Mouse (Mus musculus): ENCODE measurements around the gene Nkx1-1. TPM values are rescaled to one million over a fixed set of nuclear protein-coding genes. Genes with fewer than 3 reads are reported as not detected.

Gene Nkx1-1
- polyA plus RNA-seq, 1 experiment from 2014 or later: not detected

GRCm38 (mm10) chr5:33442927-33443710 lies 9.3 kb upstream of the Nkx1-1 start:
- 4% methylated on average over 55 of the region's 56 CpGs for WGBS
- Histone ChIP-seq H3K27ac (ENCODE audit: low read length) (no peak overlapping the region), H3K4me1 (ENCODE audit: control insufficient read depth, insufficient read depth, low read length) (peaks cover 4% of the 10 kb centered on the region; the same call in 1 of the 2 replicates), H3K9me3 (ENCODE audit: control insufficient read depth, low read length) (no peaks in the 10 kb centered on the region), H3K27me3 (replicated peaks; ENCODE audit: control insufficient read depth, insufficient read depth, low read length) (peaks cover 31% of the 10 kb centered on the region), H3K36me3 (ENCODE audit: control insufficient read depth, insufficient read depth, low read length) (no peaks in the 10 kb centered on the region), H3K9ac (ENCODE audit: low read depth, low read length) (no peak overlapping the region), H3K4me2 (ENCODE audit: low read depth, low read length) (peak overlapping the region; percentile 57), H3K4me3 (ENCODE audit: low read length) (peak overlapping the region; percentile 35)
- ATAC-seq: no peak

- no peaks in the 10 kb centered on the region for H3K9me3 ChIP-seq (ENCODE audit: control insufficient read depth, low read length)
- H3K27me3 ChIP-seq (replicated peaks; ENCODE audit: control insufficient read depth, insufficient read depth, low read length): peaks cover 60% of the 10 kb centered on the region
- H3K36me3 ChIP-seq (ENCODE audit: control insufficient read depth, insufficient read depth, low read length): no peaks in the 10 kb centered on the region
- no peak overlapping the region for H3K27ac ChIP-seq (ENCODE audit: low read length)
- peaks cover 14% of the 10 kb centered on the region for H3K4me1 ChIP-seq (ENCODE audit: control insufficient read depth, insufficient read depth, low read length)
- peak; percentile 83 for ATAC-seq
- H3K4me2 ChIP-seq (ENCODE audit: low read depth, low read length): no peak overlapping the region
- no peak overlapping the region for H3K4me3 ChIP-seq (ENCODE audit: low read length)
- WGBS: 3% methylated on average over 23 of the region's 23 CpGs
- no peak overlapping the region for H3K9ac ChIP-seq (ENCODE audit: low read depth, low read length)
These were observed 4.4 kb upstream of the Nkx1-1 start for GRCm38 (mm10) chr5:33438214-33438613.

GRCm38 (mm10) chr5:33435941-33436340 lies 2.2 kb upstream of the Nkx1-1 start:
- WGBS: 4% methylated on average over 4 of the region's 4 CpGs
- peaks cover 14% of the 10 kb centered on the region for H3K4me1 ChIP-seq (ENCODE audit: control insufficient read depth, insufficient read depth, low read length)
- no peak overlapping the region for H3K4me3 ChIP-seq (ENCODE audit: low read length)
- H3K9ac ChIP-seq (ENCODE audit: low read depth, low read length): no peak overlapping the region
- no peak overlapping the region for H3K4me2 ChIP-seq (ENCODE audit: low read depth, low read length)
- no peaks in the 10 kb centered on the region for H3K36me3 ChIP-seq (ENCODE audit: control insufficient read depth, insufficient read depth, low read length)
- no peak for ATAC-seq
- H3K27ac ChIP-seq (ENCODE audit: low read length): no peak overlapping the region
- H3K9me3 ChIP-seq (ENCODE audit: control insufficient read depth, low read length): no peaks in the 10 kb centered on the region
- H3K27me3 ChIP-seq (replicated peaks; ENCODE audit: control insufficient read depth, insufficient read depth, low read length): peaks cover 70% of the 10 kb centered on the region

GRCm38 (mm10) chr5:33435151-33435550 lies 1.4 kb upstream of the Nkx1-1 start:
- no peaks in the 10 kb centered on the region for H3K9me3 ChIP-seq (ENCODE audit: control insufficient read depth, low read length)
- WGBS: 3% methylated on average over 26 of the region's 26 CpGs
- H3K4me1 ChIP-seq (ENCODE audit: control insufficient read depth, insufficient read depth, low read length): peaks cover 18% of the 10 kb centered on the region
- no peak overlapping the region for H3K27ac ChIP-seq (ENCODE audit: low read length)
- no peak overlapping the region for H3K4me2 ChIP-seq (ENCODE audit: low read depth, low read length)
- H3K27me3 ChIP-seq (replicated peaks; ENCODE audit: control insufficient read depth, insufficient read depth, low read length): peaks cover 78% of the 10 kb centered on the region
- ATAC-seq: no peak
- no peak overlapping the region for H3K4me3 ChIP-seq (ENCODE audit: low read length)
- no peak overlapping the region for H3K9ac ChIP-seq (ENCODE audit: low read depth, low read length)
- H3K36me3 ChIP-seq (ENCODE audit: control insufficient read depth, insufficient read depth, low read length): no peaks in the 10 kb centered on the region

- H3K4me2 ChIP-seq (ENCODE audit: low read depth, low read length): no peak overlapping the region
- H3K27ac ChIP-seq (ENCODE audit: low read length): no peak overlapping the region
- H3K9ac ChIP-seq (ENCODE audit: low read depth, low read length): no peak overlapping the region
- peaks cover 18% of the 10 kb centered on the region for H3K4me1 ChIP-seq (ENCODE audit: control insufficient read depth, insufficient read depth, low read length)
- 1% methylated on average over 60 of the region's 60 CpGs for WGBS
- H3K4me3 ChIP-seq (ENCODE audit: low read length): peak overlapping the region; percentile 18
- H3K36me3 ChIP-seq (ENCODE audit: control insufficient read depth, insufficient read depth, low read length): no peaks in the 10 kb centered on the region
- peaks cover 87% of the 10 kb centered on the region for H3K27me3 ChIP-seq (replicated peaks; ENCODE audit: control insufficient read depth, insufficient read depth, low read length)
- ATAC-seq: no peak
- H3K9me3 ChIP-seq (ENCODE audit: control insufficient read depth, low read length): no peaks in the 10 kb centered on the region
These were observed 485 bp upstream of the Nkx1-1 start for GRCm38 (mm10) chr5:33434141-33434780.

- Histone ChIP-seq H3K27ac (ENCODE audit: low read length) (no peak overlapping the region), H3K9me3 (ENCODE audit: control insufficient read depth, low read length) (no peaks in the 10 kb centered on the region), H3K4me3 (ENCODE audit: low read length) (no peak overlapping the region), H3K9ac (ENCODE audit: low read depth, low read length) (no peak overlapping the region), H3K36me3 (ENCODE audit: control insufficient read depth, insufficient read depth, low read length) (no peaks in the 10 kb centered on the region), H3K4me1 (ENCODE audit: control insufficient read depth, insufficient read depth, low read length) (peaks cover 18% of the 10 kb centered on the region), H3K4me2 (ENCODE audit: low read depth, low read length) (no peak overlapping the region), H3K27me3 (replicated peaks; ENCODE audit: control insufficient read depth, insufficient read depth, low read length) (peaks cover 91% of the 10 kb centered on the region)
- WGBS: under 1% methylated on average over 39 of the region's 39 CpGs
- ATAC-seq: no peak
These were observed 1.5 kb downstream of the Nkx1-1 start for GRCm38 (mm10) chr5:33432057-33432935.

- H3K9me3 ChIP-seq (ENCODE audit: control insufficient read depth, low read length): no peaks in the 10 kb centered on the region
- under 1% methylated on average over 77 of the region's 77 CpGs for WGBS
- peaks cover 86% of the 10 kb centered on the region for H3K27me3 ChIP-seq (replicated peaks; ENCODE audit: control insufficient read depth, insufficient read depth, low read length)
- peaks cover 18% of the 10 kb centered on the region for H3K4me1 ChIP-seq (ENCODE audit: control insufficient read depth, insufficient read depth, low read length)
- no peak overlapping the region for H3K27ac ChIP-seq (ENCODE audit: low read length)
- no peaks in the 10 kb centered on the region for H3K36me3 ChIP-seq (ENCODE audit: control insufficient read depth, insufficient read depth, low read length)
- H3K4me2 ChIP-seq (ENCODE audit: low read depth, low read length): peak overlapping the region; percentile 37
- H3K9ac ChIP-seq (ENCODE audit: low read depth, low read length): no peak overlapping the region
- H3K4me3 ChIP-seq (ENCODE audit: low read length): peak overlapping the region; percentile 21
- ATAC-seq: no peak
These were observed 2.4 kb downstream of the Nkx1-1 start for GRCm38 (mm10) chr5:33431173-33432005.

- ATAC-seq: no peak
- Histone ChIP-seq H3K27me3 (replicated peaks; ENCODE audit: control insufficient read depth, insufficient read depth, low read length) (peaks cover 79% of the 10 kb centered on the region), H3K4me2 (ENCODE audit: low read depth, low read length) (peak overlapping the region; percentile 37), H3K27ac (ENCODE audit: low read length) (no peak overlapping the region), H3K4me1 (ENCODE audit: control insufficient read depth, insufficient read depth, low read length) (peaks cover 18% of the 10 kb centered on the region), H3K4me3 (ENCODE audit: low read length) (peak overlapping the region; percentile 21), H3K36me3 (ENCODE audit: control insufficient read depth, insufficient read depth, low read length) (no peaks in the 10 kb centered on the region), H3K9ac (ENCODE audit: low read depth, low read length) (no peak overlapping the region), H3K9me3 (ENCODE audit: control insufficient read depth, low read length) (no peaks in the 10 kb centered on the region)
- WGBS: under 1% methylated on average over 64 of the region's 64 CpGs
These were observed 3.1 kb downstream of the Nkx1-1 start for GRCm38 (mm10) chr5:33430511-33431172.
